Mouse (Mus musculus) spleen, adult 18-20 months (tissue): Measurements from ENCODE around the gene Nhlrc2.
"Not testable (repeated sequence)": the region's sequence is repeated elsewhere in the genome, so short reads cannot be mapped to it uniquely, and the experiment has no call there.

Experiments
- DNase-seq, 2 experiments: peaks; one replicate each; pipeline ENCODE4 v3.0.0; 2022; ENCODE audit warnings: mixed read lengths in 2 of 2

Nhlrc2 gene

GRCm38 (mm10) chr19:56548230-56549032 lies at the start of gene Nhlrc2:
Nhlrc2 (plus strand) TSS chr19:56548261.
- peak; percentile 62 to 77 for DNase-seq

- not testable (repeated sequence) for DNase-seq
These were observed 45.0 kb upstream of the Nhlrc2 start for GRCm38 (mm10) chr19:56503069-56503468.

- not testable (repeated sequence) for DNase-seq
These were observed 44.5 kb upstream of the Nhlrc2 start for GRCm38 (mm10) chr19:56503525-56503924.

- DNase-seq: not testable (repeated sequence)
These were observed 36.9 kb upstream of the Nhlrc2 start for GRCm38 (mm10) chr19:56511207-56511606.

- not testable (repeated sequence) for DNase-seq
These were observed 34.5 kb upstream of the Nhlrc2 start for GRCm38 (mm10) chr19:56513527-56513926.

GRCm38 (mm10) chr19:56519408-56519807 lies 28.7 kb upstream of the Nhlrc2 start:
- DNase-seq: not testable (repeated sequence)

GRCm38 (mm10) chr19:56530529-56530928 lies 17.5 kb upstream of the Nhlrc2 start:
- DNase-seq: not testable (repeated sequence)

GRCm38 (mm10) chr19:56531251-56531650 lies 16.8 kb upstream of the Nhlrc2 start:
- DNase-seq: no peak

- no peak for DNase-seq
These were observed 14.6 kb upstream of the Nhlrc2 start for GRCm38 (mm10) chr19:56533291-56534071.

GRCm38 (mm10) chr19:56534337-56534736 lies 13.7 kb upstream of the Nhlrc2 start:
- DNase-seq: no peak

- DNase-seq: no peak
These were observed 13.0 kb upstream of the Nhlrc2 start for GRCm38 (mm10) chr19:56535064-56535463.

- DNase-seq: no peak
These were observed 12.3 kb upstream of the Nhlrc2 start for GRCm38 (mm10) chr19:56535765-56536164.

- DNase-seq: no peak
These were observed 4.7 kb upstream of the Nhlrc2 start for GRCm38 (mm10) chr19:56543320-56543719.

- no peak for DNase-seq
These were observed 3.2 kb upstream of the Nhlrc2 start for GRCm38 (mm10) chr19:56544681-56545388.

- DNase-seq: no peak
These were observed 2.0 kb upstream of the Nhlrc2 start for GRCm38 (mm10) chr19:56546031-56546430.

- peak; percentile 59 to 75 for DNase-seq
These were observed 418 bp upstream of the Nhlrc2 start, which contains the start of gene Dclre1a for GRCm38 (mm10) chr19:56547456-56548229. Dclre1a (minus strand) TSS chr19:56548222.

- no peak for DNase-seq
These were observed 1.1 kb downstream of the Nhlrc2 start for GRCm38 (mm10) chr19:56549033-56549680.

GRCm38 (mm10) chr19:56553177-56553576 lies 5.1 kb downstream of the Nhlrc2 start:
- DNase-seq: no peak

GRCm38 (mm10) chr19:56555972-56556371 lies 7.9 kb downstream of the Nhlrc2 start:
- DNase-seq: no peak

- no peak for DNase-seq
These were observed 14.5 kb downstream of the Nhlrc2 start for GRCm38 (mm10) chr19:56562433-56563138.

- DNase-seq: no peak
These were observed 15.4 kb downstream of the Nhlrc2 start for GRCm38 (mm10) chr19:56563469-56563868.
